Mouse (Mus musculus): Measurements from ENCODE around the gene Caskin1. TPM values are rescaled to one million over a fixed set of nuclear protein-coding genes. Genes with fewer than 3 reads are reported as not detected.

Gene Caskin1
- polyA plus RNA-seq, 1 experiment from 2014 or later, result 0.84 TPM

DNA sequence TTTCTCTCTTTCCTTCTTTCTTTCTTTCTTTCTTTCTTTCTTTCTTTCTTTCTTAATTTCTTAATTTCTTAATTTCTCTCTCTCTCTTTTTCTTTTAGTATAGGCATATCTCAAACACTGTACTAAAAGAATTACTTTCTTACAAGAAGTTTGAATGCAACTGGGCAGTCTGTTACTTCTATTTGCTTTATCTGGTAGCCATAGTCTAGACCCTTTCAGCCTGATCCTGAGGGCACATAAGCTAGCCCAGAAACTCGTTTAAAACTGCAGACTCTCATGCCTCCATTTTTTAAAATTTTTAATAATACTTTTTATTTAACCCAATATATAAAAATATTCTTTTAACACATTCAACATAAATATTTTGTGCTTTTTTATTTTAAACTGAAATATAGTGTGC, 9.0 kb upstream of the Caskin1 start:
- Histone ChIP-seq H3K27ac (replicated peaks) (no peak overlapping the region), H3K9ac (ENCODE audit: low read length) (no peak overlapping the region), H3K36me3 (ENCODE audit: control insufficient read depth, insufficient read depth, low read length) (peaks cover 19% of the 10 kb centered on the region), H3K27me3 (ENCODE audit: control insufficient read depth, insufficient read depth, low read length) (no peaks in the 10 kb centered on the region), H3K4me1 (replicated peaks; ENCODE audit: control insufficient read depth, insufficient read depth) (peaks cover 4% of the 10 kb centered on the region; the same call in 1 of the 2 replicates), H3K9me3 (ENCODE audit: control insufficient read depth, low read length) (no peaks in the 10 kb centered on the region), H3K4me2 (replicated peaks; ENCODE audit: low read depth) (0 out of 2 replicates have a peak overlapping the region, but pooled peaks have one; percentile 11), H3K4me3 (ENCODE audit: low read depth, low read length) (peak overlapping the region; percentile 66; the same call in 1 of the 2 replicates)
- no peak for DNase-seq (ENCODE audit: low spot score)
- WGBS, result 8% methylated on average over 1 of the region's 1 CpGs
- no peak for ATAC-seq (ENCODE audit: low FRiP score, low TSS enrichment)
- TF ChIP-seq EP300 (optimal IDR thresholded peaks at IDR 0.05) (no peak), CTCF (IDR thresholded peaks at IDR 0.05; ENCODE audit: low read depth) (no peak)

DNA sequence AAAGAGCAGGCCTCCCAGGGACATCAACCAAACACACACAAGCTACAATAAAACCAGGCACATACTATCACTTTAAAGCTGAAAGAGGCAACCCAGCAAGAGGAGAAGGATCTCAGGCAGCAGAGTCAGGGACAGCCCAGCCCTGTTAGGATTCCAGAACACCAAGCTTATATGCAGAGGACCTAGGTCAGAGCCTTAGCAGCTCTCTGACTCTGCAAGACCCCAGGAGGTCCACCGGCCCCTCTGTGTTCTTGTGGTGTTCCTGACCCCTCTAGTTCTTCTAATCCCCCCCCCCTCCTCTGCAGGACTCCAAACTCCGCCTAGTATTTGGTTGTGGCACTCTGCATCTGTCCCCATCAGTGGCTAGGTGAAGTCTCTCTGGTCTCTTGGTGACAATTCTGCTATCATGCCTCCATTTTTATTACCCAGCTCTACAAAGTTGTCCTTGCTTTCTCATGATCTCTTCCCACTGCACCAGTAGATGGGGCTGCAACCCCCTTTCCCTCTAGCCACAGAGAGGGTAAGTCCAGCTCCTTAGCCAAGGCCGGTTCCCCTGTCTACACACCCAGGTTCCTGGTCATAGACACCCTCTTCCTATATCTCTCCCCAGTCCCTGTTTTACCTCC, 8.1 kb upstream of the Caskin1 start:
- H3K4me2 ChIP-seq (replicated peaks; ENCODE audit: low read depth), result no peak overlapping the region

DNA sequence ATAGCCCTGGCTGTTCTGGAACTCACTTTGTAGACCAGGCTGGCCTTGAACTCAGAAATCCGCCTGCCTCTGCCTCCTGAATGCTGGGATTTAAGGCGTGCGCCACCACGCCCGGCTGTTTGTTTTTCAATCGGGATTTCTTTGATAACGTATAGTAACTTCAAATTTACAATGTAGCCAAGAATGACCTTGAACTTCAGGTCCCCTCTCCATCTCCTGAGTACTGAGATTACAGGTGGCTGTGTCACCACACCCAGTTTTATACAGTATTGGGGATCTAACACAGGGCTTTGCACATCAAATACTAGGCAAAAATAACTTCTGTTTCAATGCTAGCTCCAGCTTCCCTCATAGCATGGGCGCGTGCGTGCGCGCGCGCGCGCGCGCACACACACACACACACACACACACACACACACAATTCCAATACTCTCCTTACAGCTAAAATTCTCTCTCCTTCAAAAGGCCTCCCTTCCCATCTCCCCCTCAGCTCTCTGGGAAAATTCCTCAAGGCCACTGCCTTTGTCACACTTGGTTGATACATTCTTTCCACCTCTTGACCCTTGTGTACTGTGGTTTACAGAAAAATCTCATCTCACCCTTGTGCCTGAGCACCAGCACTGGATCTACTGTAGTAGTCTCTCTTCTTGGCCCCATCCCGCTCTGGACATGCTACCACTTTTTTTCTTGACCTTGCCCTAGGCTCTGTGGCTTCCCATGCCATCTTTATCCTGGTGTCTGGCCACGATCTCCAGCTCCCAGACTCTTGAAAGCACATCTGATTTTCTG, 7.2 kb upstream of the Caskin1 start:
- Histone ChIP-seq H3K4me1 (replicated peaks; ENCODE audit: control insufficient read depth, insufficient read depth) (peaks cover 4% of the 10 kb centered on the region; the same call in 1 of the 2 replicates), H3K27ac (replicated peaks) (no peak overlapping the region), H3K36me3 (ENCODE audit: control insufficient read depth, insufficient read depth, low read length) (peaks cover 10% of the 10 kb centered on the region), H3K4me3 (ENCODE audit: low read depth, low read length) (no peak overlapping the region), H3K9ac (ENCODE audit: low read length) (no peak overlapping the region), H3K27me3 (ENCODE audit: control insufficient read depth, insufficient read depth, low read length) (no peaks in the 10 kb centered on the region), H3K9me3 (ENCODE audit: control insufficient read depth, low read length) (no peaks in the 10 kb centered on the region), H3K4me2 (replicated peaks; ENCODE audit: low read depth) (no peak overlapping the region)
- ATAC-seq (ENCODE audit: low FRiP score, low TSS enrichment), result no peak
- TF ChIP-seq CTCF (IDR thresholded peaks at IDR 0.05; ENCODE audit: low read depth) (no peak), EP300 (optimal IDR thresholded peaks at IDR 0.05) (no peak)
- WGBS, result 88% methylated on average over 20 of the region's 20 CpGs
- DNase-seq (ENCODE audit: low spot score), result no peak

More for the DNA sequence above, 8.1 kb upstream of the Caskin1 start:
- Histone ChIP-seq H3K4me3 (ENCODE audit: low read depth, low read length) (no peak overlapping the region), H3K4me1 (replicated peaks; ENCODE audit: control insufficient read depth, insufficient read depth) (peaks cover 4% of the 10 kb centered on the region; the same call in 1 of the 2 replicates), H3K27me3 (ENCODE audit: control insufficient read depth, insufficient read depth, low read length) (no peaks in the 10 kb centered on the region), H3K9ac (ENCODE audit: low read length) (no peak overlapping the region), H3K27ac (replicated peaks) (no peak overlapping the region), H3K36me3 (ENCODE audit: control insufficient read depth, insufficient read depth, low read length) (peaks cover 15% of the 10 kb centered on the region), H3K9me3 (ENCODE audit: control insufficient read depth, low read length) (no peaks in the 10 kb centered on the region)
- DNase-seq (ENCODE audit: low spot score) (no peak), ATAC-seq (ENCODE audit: low FRiP score, low TSS enrichment) (no peak)
- peak; percentile 62 for TF ChIP-seq CTCF (IDR thresholded peaks at IDR 0.05; ENCODE audit: low read depth)
- no peak for TF ChIP-seq EP300 (optimal IDR thresholded peaks at IDR 0.05)
- 33% methylated on average over 3 of the region's 3 CpGs for WGBS

DNA sequence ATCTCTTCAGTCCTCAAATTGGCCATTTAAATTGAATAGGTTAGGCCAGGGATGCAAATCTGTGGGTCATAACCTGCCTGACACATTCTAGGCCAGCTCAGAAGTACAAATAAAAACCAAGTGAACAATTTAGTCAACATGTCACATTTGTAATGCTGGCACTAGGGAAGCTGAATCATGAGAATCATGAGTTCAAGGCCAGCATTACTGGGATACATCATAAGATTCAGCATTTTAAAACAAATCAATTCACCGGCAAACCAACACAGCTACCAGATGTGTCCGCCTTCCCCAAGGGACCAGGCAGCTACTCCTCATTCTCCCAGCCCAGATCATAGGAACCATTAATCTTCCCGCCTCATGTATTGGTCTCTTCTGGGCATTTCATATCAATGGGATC, 4.9 kb upstream of the Caskin1 start:
- TF ChIP-seq CTCF (IDR thresholded peaks at IDR 0.05; ENCODE audit: low read depth), result no peak
- no peak for TF ChIP-seq EP300 (optimal IDR thresholded peaks at IDR 0.05)
- Histone ChIP-seq H3K27ac (replicated peaks) (no peak overlapping the region), H3K4me3 (ENCODE audit: low read depth, low read length) (no peak overlapping the region), H3K36me3 (ENCODE audit: control insufficient read depth, insufficient read depth, low read length) (no peaks in the 10 kb centered on the region), H3K27me3 (ENCODE audit: control insufficient read depth, insufficient read depth, low read length) (no peaks in the 10 kb centered on the region), H3K4me2 (replicated peaks; ENCODE audit: low read depth) (no peak overlapping the region), H3K9ac (ENCODE audit: low read length) (no peak overlapping the region), H3K9me3 (ENCODE audit: control insufficient read depth, low read length) (no peaks in the 10 kb centered on the region), H3K4me1 (replicated peaks; ENCODE audit: control insufficient read depth, insufficient read depth) (no peaks in the 10 kb centered on the region)
- DNase-seq (ENCODE audit: low spot score) (no peak), ATAC-seq (ENCODE audit: low FRiP score, low TSS enrichment) (no peak)
- 88% methylated on average over 3 of the region's 3 CpGs for WGBS

DNA sequence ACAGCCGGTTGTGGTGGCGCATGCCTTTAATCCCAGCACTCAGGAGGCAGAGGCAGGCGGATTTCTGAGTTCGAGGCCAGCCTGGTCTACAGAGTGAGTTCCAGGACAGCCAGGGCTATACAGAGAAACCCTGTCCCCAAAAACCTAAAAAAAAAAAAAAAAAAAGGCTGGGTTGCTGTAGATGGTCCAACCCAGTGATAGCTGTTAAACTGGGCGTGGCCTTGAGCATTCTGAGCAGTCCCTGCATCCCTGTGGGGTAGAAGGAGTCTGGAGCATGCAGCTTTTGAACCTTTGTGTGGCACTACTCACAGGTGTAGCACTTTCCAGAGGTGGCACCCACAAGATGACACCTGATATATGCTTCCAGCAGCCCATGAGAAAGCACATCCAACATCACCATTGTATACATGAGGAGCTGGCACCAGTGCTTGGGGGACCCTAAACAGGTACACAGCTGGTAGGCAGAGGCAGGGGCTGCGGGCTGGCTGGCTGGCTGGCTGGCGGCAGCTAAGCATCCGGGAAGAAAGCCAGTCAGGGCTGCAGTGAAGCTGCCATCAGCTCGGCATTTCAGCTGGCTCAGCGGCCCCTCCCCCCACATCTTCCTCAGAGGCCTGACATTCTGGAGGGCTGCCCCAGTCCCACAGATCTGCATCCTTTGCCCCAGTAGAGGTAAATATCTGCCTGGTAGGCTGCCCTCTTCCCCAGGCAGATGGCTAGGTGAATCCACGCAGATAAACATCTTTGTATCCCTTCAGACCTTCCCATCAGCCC, 3.1 kb upstream of the Caskin1 start:
- Histone ChIP-seq H3K27ac (replicated peaks) (no peak overlapping the region), H3K9me3 (ENCODE audit: control insufficient read depth, low read length) (no peaks in the 10 kb centered on the region), H3K9ac (ENCODE audit: low read length) (no peak overlapping the region), H3K36me3 (ENCODE audit: control insufficient read depth, insufficient read depth, low read length) (no peaks in the 10 kb centered on the region), H3K4me2 (replicated peaks; ENCODE audit: low read depth) (no peak overlapping the region), H3K4me1 (replicated peaks; ENCODE audit: control insufficient read depth, insufficient read depth) (no peaks in the 10 kb centered on the region; the same call in 1 of the 2 replicates), H3K4me3 (ENCODE audit: low read depth, low read length) (no peak overlapping the region), H3K27me3 (ENCODE audit: control insufficient read depth, insufficient read depth, low read length) (no peaks in the 10 kb centered on the region)
- no peak for TF ChIP-seq CTCF (IDR thresholded peaks at IDR 0.05; ENCODE audit: low read depth)
- no peak for TF ChIP-seq EP300 (optimal IDR thresholded peaks at IDR 0.05)
- DNase-seq (ENCODE audit: low spot score) (no peak), ATAC-seq (ENCODE audit: low FRiP score, low TSS enrichment) (no peak)
- 46% methylated on average over 10 of the region's 11 CpGs for WGBS

Data from stomach, postnatal 0 days (tissue).